Mouse (Mus musculus) right cerebral cortex, adult 2 months (tissue): ENCODE data around the gene Magohb.

Source experiments
- DNase-seq, 2 experiments: peaks; one replicate each; pipeline ENCODE4 v3.0.0; 2021 to 2022; ENCODE audit warnings: low spot score in 2 of 2

The Magohb gene

GRCm38 (mm10) chr6:131262009-131262408, 31.0 kb downstream of the Magohb start:
- no peak for DNase-seq

GRCm38 (mm10) chr6:131247206-131247605, 45.8 kb downstream of the Magohb start, which contains the start of gene Klra2:
Klra2 (minus strand) TSS chr6:131247362.
- no peak for DNase-seq

- no peak for DNase-seq
Measured at GRCm38 (mm10) chr6:131245081-131245480, 48.0 kb downstream of the Magohb start.
